Mouse (Mus musculus) layer of hippocampus, postnatal 14 days (tissue): ENCODE measurements around the gene Lce1j. TPM values are rescaled to one million over a fixed set of nuclear protein-coding genes. Genes with fewer than 3 reads are reported as not detected.
A peak's percentile ranks its signal among the peaks of the same experiment; 100 is the strongest.
"Not testable (repeated sequence)": the region's sequence is repeated elsewhere in the genome, so short reads cannot be mapped to it uniquely, and the experiment has no call there.

Experiments
- DNase-seq, 2 experiments: peaks; one replicate each; pipeline ENCODE4 v3.0.0; 2021 to 2022; ENCODE audit warnings: low spot score in 2 of 2, mixed read lengths in 1 of 2
- long read RNA-seq, 2 experiments: library from polyadenylated mRNA; stranded (forward); transcript quantifications; one replicate each; pipeline ENCODE4 v2.0.0; 2021
- total RNA-seq, 2 experiments: library from RNA; stranded (reverse); gene quantifications; 2 replicates each; pipeline ENCODE4 v1.2.3; 2021

The Lce1j gene
- not detected for total RNA-seq
- long read RNA-seq, experiment 1, result 0 reads
- long read RNA-seq, experiment 2, result 0 reads

DNA sequence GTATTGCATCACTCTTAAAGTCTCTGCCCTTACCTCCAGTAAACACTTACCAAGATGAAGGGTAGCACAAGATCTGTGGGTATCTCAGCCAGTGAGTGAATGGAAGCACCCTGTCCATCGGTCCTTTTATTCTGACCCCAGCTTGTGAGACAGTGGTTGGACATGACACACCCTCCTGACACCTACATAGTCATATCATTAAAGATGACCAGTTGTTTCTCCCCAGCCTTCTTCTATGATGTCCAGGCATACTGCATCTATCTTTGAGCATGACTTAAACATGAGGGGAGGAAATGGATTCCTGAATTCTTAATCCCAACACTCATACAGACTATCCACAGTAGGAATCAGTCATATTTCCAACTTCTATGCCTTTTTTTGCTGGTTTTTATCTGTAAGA, at the start of gene Lce1j:
Gene Lce1j (minus strand): TSS at position 101 of the 400 bp plus-strand sequence.
- no peak for DNase-seq

DNA sequence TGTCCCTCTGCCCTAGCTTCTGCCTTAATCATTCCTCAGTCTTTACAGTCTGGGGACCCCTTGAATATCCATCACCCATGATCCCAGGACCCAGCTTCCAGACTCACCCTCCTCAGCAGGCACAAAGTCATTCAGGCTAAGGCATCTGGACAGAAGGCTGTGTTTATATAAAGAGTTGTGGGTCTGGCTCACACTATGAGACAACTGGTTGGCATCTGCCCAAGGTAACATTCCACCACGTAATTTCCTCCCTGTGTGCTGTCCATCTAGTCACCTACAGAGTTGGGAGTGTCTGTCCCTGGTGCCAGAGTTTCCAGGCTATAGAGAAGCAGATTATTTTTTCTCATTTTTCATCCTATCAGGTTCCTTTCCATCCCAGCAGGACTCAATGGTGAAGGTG, 36.8 kb upstream of the Lce1j start, which contains the start of gene Kprp:
Gene Kprp (minus strand): TSS at position 140 of the 400 bp plus-strand sequence.
- DNase-seq, result no peak

DNA sequence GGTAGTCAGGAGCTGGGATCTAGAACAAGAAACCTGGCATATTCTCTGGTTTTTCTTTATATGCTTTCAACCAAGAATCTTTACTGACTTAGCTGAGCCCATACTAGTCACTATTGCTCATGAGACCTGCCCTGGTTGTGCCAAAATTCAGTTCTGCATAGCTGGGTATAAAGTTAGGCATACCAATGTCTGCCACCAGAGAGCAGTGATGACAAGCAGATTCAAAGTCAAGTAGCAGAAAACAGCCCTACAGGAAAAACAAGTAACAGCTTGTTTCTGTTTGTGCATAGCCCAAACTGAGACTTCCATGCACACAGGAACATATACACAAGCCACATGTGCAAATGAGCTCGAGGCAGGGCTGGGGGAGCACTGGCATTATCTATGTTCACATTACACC, 35.5 kb upstream of the Lce1j start:
- DNase-seq, result peak in 1 of 2 experiments; percentile 4

DNA sequence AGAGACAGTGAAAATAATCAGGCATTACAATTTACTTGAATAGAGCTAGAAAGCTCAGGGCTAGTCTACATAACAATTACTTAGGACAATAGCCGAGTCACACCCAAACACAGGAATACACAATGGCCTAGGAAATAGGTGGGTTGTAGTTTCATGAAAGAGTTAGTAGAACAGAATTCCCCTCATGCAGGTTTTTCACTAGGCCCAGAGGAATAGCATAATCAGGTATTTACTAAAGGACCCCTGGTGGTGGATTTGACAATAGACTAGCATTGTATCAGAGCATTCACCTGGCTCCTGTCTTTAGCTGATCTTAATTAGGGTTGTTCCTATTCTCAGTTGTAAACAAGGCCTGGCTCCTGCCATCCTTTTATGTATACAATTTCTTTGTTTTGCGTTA, 25.7 kb upstream of the Lce1j start:
- not testable (repeated sequence) for DNase-seq

DNA sequence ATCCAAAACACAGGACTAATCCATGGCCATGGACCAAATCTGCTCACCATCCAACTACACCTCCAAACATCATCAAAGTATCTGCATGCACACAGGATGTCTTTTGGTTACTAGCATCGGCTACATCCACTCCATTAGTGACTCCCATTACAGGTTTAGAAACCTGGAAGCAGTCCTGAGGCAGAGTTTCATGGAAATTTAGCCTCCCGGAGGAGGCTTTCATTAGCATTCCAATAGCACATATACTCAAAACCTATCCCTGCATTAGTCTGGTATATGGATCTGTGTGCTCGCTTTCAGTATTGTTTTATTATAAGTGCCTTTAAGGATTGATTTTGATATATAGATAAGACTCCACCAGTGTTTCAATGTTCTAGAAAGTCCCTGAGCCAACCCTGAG, 25.3 kb upstream of the Lce1j start:
- no peak for DNase-seq

DNA sequence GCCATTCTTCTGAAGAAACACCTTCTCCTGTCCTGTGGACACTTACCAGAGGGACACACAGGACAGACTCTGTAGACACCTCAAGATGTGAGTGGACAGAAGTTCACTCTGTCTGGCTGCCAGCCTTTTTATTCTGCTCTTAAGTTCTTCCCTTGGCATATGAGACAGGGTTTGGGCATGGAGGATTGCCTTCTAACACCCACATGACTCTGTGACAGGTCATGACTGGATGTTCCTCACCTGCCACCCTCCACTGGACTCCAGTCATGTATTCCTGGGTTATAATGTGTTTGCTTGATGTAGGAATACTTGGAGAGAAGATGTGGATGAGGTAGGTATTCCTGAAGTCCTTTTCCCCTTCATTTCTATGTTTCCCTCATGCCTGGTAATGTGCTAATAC, 17.5 kb upstream of the Lce1j start, which contains the start of gene Lce1k:
Gene Lce1k (minus strand): TSS at position 101 of the 400 bp plus-strand sequence.
- no peak for DNase-seq

DNA sequence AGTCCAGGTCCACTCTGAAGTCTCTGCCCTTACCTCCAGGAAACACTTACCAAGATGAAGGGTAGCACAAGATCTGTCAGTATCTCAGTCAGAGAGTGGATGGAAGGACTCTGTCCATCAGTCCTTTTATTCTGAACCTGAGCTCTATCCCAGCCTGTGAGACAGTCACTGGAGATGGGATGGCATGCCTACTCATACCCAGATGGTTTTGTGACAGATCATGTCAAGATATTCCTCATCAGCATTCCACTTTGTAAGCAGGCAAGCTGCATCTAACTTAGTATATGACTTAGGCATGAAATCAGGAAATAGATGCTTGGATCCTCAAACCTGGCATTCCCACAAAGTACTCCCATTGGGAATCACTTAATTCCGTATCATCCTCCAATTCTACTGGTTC, 11.5 kb downstream of the Lce1j start, which contains the start of gene Lce1i:
Gene Lce1i (minus strand): TSS at position 101 of the 400 bp plus-strand sequence.
- DNase-seq, result no peak

DNA sequence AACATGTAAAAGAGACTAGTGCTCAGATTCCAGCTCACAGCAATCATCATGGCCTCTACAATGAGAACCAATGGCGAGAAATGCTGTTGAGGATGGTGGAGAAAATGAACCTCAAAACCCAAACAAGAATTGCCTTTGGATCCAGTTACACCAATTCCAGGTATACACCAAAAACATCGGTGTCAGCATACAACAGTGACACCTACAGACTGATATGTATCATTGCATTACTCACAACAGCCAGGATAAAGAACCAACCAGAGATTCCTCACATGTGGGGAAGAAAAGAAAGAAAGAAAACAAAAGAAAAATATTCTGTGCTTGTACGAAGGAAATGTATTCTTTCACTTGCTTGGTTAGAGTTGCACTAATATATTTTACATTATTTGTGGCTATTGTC, 18.7 kb downstream of the Lce1j start:
- DNase-seq, result no peak

DNA sequence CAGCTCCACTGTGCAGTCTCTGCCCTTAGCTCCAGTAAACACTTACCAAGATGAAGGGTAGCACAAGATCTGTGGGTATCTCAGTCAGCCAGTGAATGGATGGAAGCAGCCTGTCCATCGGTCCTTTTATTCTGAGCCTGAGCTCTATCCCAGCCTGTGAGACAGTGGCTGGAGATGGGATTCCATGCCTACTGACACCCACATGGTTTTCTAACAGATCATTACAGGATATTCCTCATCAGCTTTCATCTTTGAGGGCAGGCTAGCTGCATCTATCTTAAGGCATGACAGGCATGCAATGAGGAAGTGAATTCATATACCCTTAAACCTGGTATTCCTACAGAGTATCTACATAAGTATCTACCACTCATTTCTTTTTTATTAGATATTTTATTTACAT, 25.3 kb downstream of the Lce1j start, which contains the start of gene Lce1h:
Gene Lce1h (minus strand): TSS at position 101 of the 400 bp plus-strand sequence.
- no peak for DNase-seq

DNA sequence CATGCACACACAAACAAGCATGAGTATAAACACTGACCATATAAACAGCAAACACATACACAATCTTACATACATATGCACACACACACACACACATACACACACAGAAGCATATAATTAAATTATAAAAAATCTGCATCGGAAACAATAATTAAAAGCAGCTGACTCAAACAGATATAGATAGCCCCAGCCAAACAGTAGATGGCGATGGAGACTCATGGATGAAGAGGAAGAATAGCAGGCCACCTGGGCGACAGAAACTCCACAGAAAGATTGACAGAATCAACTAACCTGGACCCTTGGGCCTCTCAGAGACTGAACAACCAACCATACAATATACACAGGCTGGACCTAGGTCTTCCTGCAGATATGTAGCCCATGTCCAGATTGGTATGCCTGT, 37.1 kb downstream of the Lce1j start:
- DNase-seq, result no peak

DNA sequence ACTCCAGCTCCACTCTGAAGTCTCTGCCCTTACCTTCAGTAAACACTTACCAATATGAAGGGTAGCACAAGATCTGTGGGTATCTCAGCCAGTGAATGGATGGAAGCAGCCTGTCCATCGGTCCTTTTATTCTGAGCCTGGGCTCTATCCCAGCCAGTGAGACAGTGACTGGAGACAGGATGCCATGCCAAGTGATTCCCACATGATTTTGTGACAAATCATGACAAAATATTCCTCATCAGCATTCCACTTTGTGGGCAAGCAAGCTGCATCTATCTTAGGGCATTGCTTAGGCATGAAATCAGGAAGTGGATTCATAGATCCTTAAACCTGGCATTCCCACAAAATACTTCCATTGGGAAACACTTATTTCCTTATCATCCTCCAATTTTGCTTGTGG, 38.1 kb downstream of the Lce1j start, which contains the start of gene Lce1g:
Gene Lce1g (minus strand): TSS at position 101 of the 400 bp plus-strand sequence.
- DNase-seq, result no peak

DNA sequence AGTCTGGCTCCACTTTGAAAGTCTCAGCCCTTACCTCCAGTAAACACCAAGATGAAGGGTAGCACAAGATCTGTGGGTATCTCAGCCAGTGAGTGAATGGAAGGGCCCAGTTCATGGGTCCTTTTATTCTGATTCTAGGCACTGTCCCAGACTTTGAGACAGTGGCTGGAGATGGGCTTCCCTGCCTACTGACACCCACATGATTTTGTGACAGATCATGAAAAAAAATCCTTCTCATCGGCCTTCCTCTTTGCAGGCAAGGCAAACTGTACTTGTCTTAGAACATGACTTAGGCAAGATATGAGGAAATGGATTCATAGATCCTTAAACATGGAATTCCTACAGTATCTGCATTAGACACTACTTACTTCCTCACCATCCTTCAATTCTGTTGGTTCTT, 51.3 kb downstream of the Lce1j start, which contains the start of gene Gm38119:
Gene Gm38119 (minus strand): TSS at position 101 of the 400 bp plus-strand sequence.
- no peak for DNase-seq

Other genes with a start within 250 kb of the Lce1j start
- not detected for gene Ivl, start 216.8 kb downstream of the Lce1j start, total RNA-seq
- not detected for gene Smcp, start 201.5 kb downstream of the Lce1j start, total RNA-seq
- not detected for gene 2210017I01Rik, start 183.0 kb downstream of the Lce1j start, total RNA-seq
- gene Lce6a, start 168.9 kb downstream of the Lce1j start, total RNA-seq, result not detected
- not detected for gene Lce1a1, start 142.2 kb downstream of the Lce1j start, total RNA-seq
- not detected for gene Lce1b, start 133.6 kb downstream of the Lce1j start, total RNA-seq
- gene Lce1a2, start 120.2 kb downstream of the Lce1j start, total RNA-seq, result not detected
- not detected for gene Lce1c, start 111.3 kb downstream of the Lce1j start, total RNA-seq
- gene Lce1d, start 103.3 kb downstream of the Lce1j start, total RNA-seq, result not detected
- not detected for gene Lce1e, start 81.4 kb downstream of the Lce1j start, total RNA-seq
- gene Lce1f, start 70.2 kb downstream of the Lce1j start, total RNA-seq, result not detected
- not detected for gene Gm38119, start 51.4 kb downstream of the Lce1j start, total RNA-seq
- not detected for gene Lce1g, start 38.2 kb downstream of the Lce1j start, total RNA-seq
- gene Lce1h, start 25.4 kb downstream of the Lce1j start, total RNA-seq, result not detected
- not detected for gene Lce1i, start 11.6 kb downstream of the Lce1j start, total RNA-seq
- gene Lce1k, start 17.4 kb upstream of the Lce1j start, total RNA-seq, result not detected
- not detected for gene Kprp, start 36.7 kb upstream of the Lce1j start, total RNA-seq
- gene Lce1l, start 60.8 kb upstream of the Lce1j start, total RNA-seq, result not detected
- gene 2310050C09Rik, start 79.7 kb upstream of the Lce1j start, total RNA-seq, result not detected
- not detected for gene Lce3a, start 135.7 kb upstream of the Lce1j start, total RNA-seq
- gene Lce3b, start 142.5 kb upstream of the Lce1j start, total RNA-seq, result not detected
- gene Lce3c, start 154.0 kb upstream of the Lce1j start, total RNA-seq, result not detected
- gene Lce3d, start 166.9 kb upstream of the Lce1j start, total RNA-seq, result not detected
- gene Lce3e, start 176.5 kb upstream of the Lce1j start, total RNA-seq, result not detected
- not detected for gene Lce3f, start 201.7 kb upstream of the Lce1j start, total RNA-seq
- not detected for gene Crct1, start 225.2 kb upstream of the Lce1j start, total RNA-seq
- not detected for gene Lce1m, start 228.5 kb upstream of the Lce1j start, total RNA-seq